Mouse (Mus musculus) layer of hippocampus, adult 11-12 months (tissue): ENCODE results near the gene Tshz3.

Experiments used
- DNase-seq: peaks from one replicate; pipeline ENCODE4 v3.0.0; 2022; ENCODE audit warnings: low spot score

Tshz3 gene

GRCm38 (mm10) chr7:36697856-36698588 is at the start of gene Tshz3:
TSS of gene Tshz3 (plus strand) at chr7:36698118.
- peak; percentile 47 for DNase-seq

- DNase-seq, result no peak
These were observed 42.0 kb upstream of the Tshz3 start for GRCm38 (mm10) chr7:36655931-36656330.

GRCm38 (mm10) chr7:36656401-36656800 is 41.5 kb upstream of the Tshz3 start:
- no peak for DNase-seq

GRCm38 (mm10) chr7:36658331-36658730 is 39.6 kb upstream of the Tshz3 start:
- no peak for DNase-seq

- no peak for DNase-seq
These were observed 38.7 kb upstream of the Tshz3 start for GRCm38 (mm10) chr7:36659265-36659664.

- DNase-seq, result no peak
These were observed 37.3 kb upstream of the Tshz3 start for GRCm38 (mm10) chr7:36660654-36661053.

- DNase-seq, result no peak
These were observed 34.5 kb upstream of the Tshz3 start for GRCm38 (mm10) chr7:36663431-36663830.

GRCm38 (mm10) chr7:36667767-36668166 is 30.2 kb upstream of the Tshz3 start:
- no peak for DNase-seq

- DNase-seq, result no peak
These were observed 19.9 kb upstream of the Tshz3 start for GRCm38 (mm10) chr7:36678031-36678430.

- no peak for DNase-seq
These were observed 19.4 kb upstream of the Tshz3 start for GRCm38 (mm10) chr7:36678510-36678909.

- DNase-seq, result no peak
These were observed 18.8 kb upstream of the Tshz3 start for GRCm38 (mm10) chr7:36679031-36679618.

GRCm38 (mm10) chr7:36679866-36680458 is 18.0 kb upstream of the Tshz3 start:
- DNase-seq, result no peak

- DNase-seq, result no peak
These were observed 10.4 kb upstream of the Tshz3 start for GRCm38 (mm10) chr7:36687508-36687907.

- no peak for DNase-seq
These were observed 8.7 kb upstream of the Tshz3 start for GRCm38 (mm10) chr7:36689049-36689793.

- no peak for DNase-seq
These were observed 7.4 kb upstream of the Tshz3 start for GRCm38 (mm10) chr7:36690551-36690950.

- no peak for DNase-seq
These were observed 6.3 kb upstream of the Tshz3 start for GRCm38 (mm10) chr7:36691617-36692016.

- no peak for DNase-seq
These were observed 5.5 kb upstream of the Tshz3 start for GRCm38 (mm10) chr7:36692381-36692780.

- DNase-seq, result no peak
These were observed 4.8 kb upstream of the Tshz3 start for GRCm38 (mm10) chr7:36693081-36693480.

- DNase-seq, result no peak
These were observed 3.2 kb upstream of the Tshz3 start for GRCm38 (mm10) chr7:36694642-36695191.

GRCm38 (mm10) chr7:36695276-36695675 is 2.6 kb upstream of the Tshz3 start:
- no peak for DNase-seq

GRCm38 (mm10) chr7:36695791-36696241 is 2.1 kb upstream of the Tshz3 start:
- no peak for DNase-seq

GRCm38 (mm10) chr7:36696406-36697117 is 1.4 kb upstream of the Tshz3 start:
- DNase-seq, result peak; percentile 48
